Mouse (Mus musculus): ENCODE results near the gene Acin1. TPM values are rescaled to one million over a fixed set of nuclear protein-coding genes. Genes with fewer than 3 reads are reported as not detected.

Acin1 gene
- total RNA-seq (2012; rRNA removed): 118 and 148 TPM in 2 replicates
- total RNA-seq (2014; rRNA removed): 74.0 and 85.6 TPM in 2 replicates
- 324 and 364 TPM in 2 replicates for polyA plus RNA-seq (2012; ENCODE audit: insufficient read length, low read depth)

DNA sequence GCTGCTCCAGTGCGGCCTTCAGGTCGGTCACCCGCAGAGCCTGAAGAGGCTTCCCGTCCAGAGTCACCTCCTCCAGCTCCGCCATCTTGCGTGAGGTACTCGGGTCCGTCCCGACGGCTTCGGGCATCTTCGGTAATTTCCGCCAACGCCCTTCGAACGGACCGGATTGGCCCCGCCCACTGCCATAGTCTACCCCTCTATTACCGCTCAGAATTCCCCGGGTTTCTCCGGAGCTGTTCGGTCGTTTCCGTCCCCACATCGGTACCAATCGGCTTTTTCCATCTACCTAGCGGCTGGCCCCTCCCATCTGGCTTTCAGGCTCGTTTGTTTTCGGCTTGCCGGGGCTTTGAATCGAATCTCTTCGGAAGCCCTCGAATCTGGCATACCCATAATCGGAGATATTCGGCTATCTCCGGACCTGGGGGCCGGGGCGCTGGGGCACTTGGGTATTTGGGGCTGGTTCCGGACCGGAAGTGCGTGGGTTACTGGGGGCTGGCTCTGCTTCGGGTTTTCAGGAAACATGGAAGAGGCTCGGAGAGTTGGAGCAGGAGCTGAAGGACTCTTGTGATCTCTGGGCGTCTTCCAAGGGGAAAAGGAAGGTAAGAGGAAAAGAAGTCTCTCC, at the start of gene Acin1:
Gene Acin1 (minus strand): TSS at position 410 of the 622 bp plus-strand sequence.
- DNase-seq (ENCODE audit: extremely low read depth): peak; percentile 99
- peak within 1 kb of the TSS; percentile 81 to 98 (median 82) for H3K4me3 ChIP-seq (replicated peaks in 1 of 3; ENCODE audit: low read depth in 2 of 3, low read length in 2 of 3, poor library complexity in 1 of 3)
- H3K27me3 ChIP-seq (replicated peaks): no peaks in the 10 kb centered on the region
- H3K9me3 ChIP-seq (replicated peaks; ENCODE audit: low read length): no peaks in the 10 kb centered on the region
- H3K79me2 ChIP-seq (replicated peaks; ENCODE audit: control insufficient read depth, extremely low read depth, insufficient read depth, poor library complexity, severe bottlenecking): peaks cover 61% of the 10 kb centered on the region
- peak; percentile 65 for TF ChIP-seq POLR2AphosphoS2 (IDR thresholded peaks at IDR 0.05; ENCODE audit: low read depth, low read length)
- no peak for TF ChIP-seq MEF2A (IDR thresholded peaks at IDR 0.05; ENCODE audit: borderline replicate concordance, low read depth, low read length)
- peak; percentile 76 for TF ChIP-seq KAT2A (IDR thresholded peaks at IDR 0.05; ENCODE audit: insufficient replicate concordance, low read length)
- TF ChIP-seq NELFE (IDR thresholded peaks at IDR 0.05; ENCODE audit: low read depth, low read length): peak; percentile 80
- TF ChIP-seq ELF1 (IDR thresholded peaks at IDR 0.05; ENCODE audit: low read depth, low read length): peak; percentile 91
- peak; percentile 83 for TF ChIP-seq POLR2A (IDR thresholded peaks at IDR 0.05; ENCODE audit: low read depth, low read length)
- no peak for TF ChIP-seq UBTF (IDR thresholded peaks at IDR 0.05; ENCODE audit: low read depth, low read length)
- TF ChIP-seq ZMIZ1 (IDR thresholded peaks at IDR 0.05; ENCODE audit: low read depth, low read length): peak; percentile 59
- peak; percentile 88 for TF ChIP-seq TCF12 (IDR thresholded peaks at IDR 0.05; ENCODE audit: low read depth, low read length)
- peak; percentile 74 for TF ChIP-seq HCFC1 (IDR thresholded peaks at IDR 0.05; ENCODE audit: low read depth, low read length)
- TF ChIP-seq ETS1 (conservative IDR thresholded peaks at IDR 0.05; ENCODE audit: low read depth, low read length): 0 out of 2 replicates have a peak, but pooled peaks have one; percentile 6
- TF ChIP-seq JUND (conservative IDR thresholded peaks at IDR 0.05; ENCODE audit: low read depth, low read length): no peak
- peak; percentile 57 for TF ChIP-seq MXI1 (IDR thresholded peaks at IDR 0.05; ENCODE audit: low read depth, low read length)
- TF ChIP-seq RAD21 (IDR thresholded peaks at IDR 0.05; ENCODE audit: low read depth, low read length): no peak
- peak; percentile 94 for TF ChIP-seq MAZ (IDR thresholded peaks at IDR 0.05; ENCODE audit: low read depth, low read length)
- no peak for TF ChIP-seq PAX5 (IDR thresholded peaks at IDR 0.05; ENCODE audit: low read length)
- 0 out of 2 replicates have a peak, but pooled peaks have one; percentile 25 for TF ChIP-seq TBP (conservative IDR thresholded peaks at IDR 0.05; ENCODE audit: low read depth, low read length)
- TF ChIP-seq IRF4 (IDR thresholded peaks at IDR 0.05; ENCODE audit: low read depth, low read length): peak; percentile 43; the same call in 1 of the 2 replicates
- no peak for TF ChIP-seq ZNF384 (IDR thresholded peaks at IDR 0.05; ENCODE audit: low read depth, low read length)
- TF ChIP-seq MAX (IDR thresholded peaks at IDR 0.05; ENCODE audit: low read length): no peak
- peak within 1 kb of the TSS; percentile 98 for H3K4me2 ChIP-seq (ENCODE audit: insufficient read depth, low read depth, poor library complexity, severe bottlenecking)
- peaks cover 28 to 55% of the 10 kb centered on the region in 2 experiments for H3K36me3 ChIP-seq (replicated peaks in 1 of 2; ENCODE audit: control insufficient read depth in 1 of 2, insufficient read depth in 1 of 2, low read length in 1 of 2)
- H3K9ac ChIP-seq (ENCODE audit: insufficient read depth, low read depth): peak within 1 kb of the TSS; percentile 99
- peaks cover 2 to 44% of the 10 kb centered on the region in 2 experiments; a peak in 3 of 4 replicates for H3K4me1 ChIP-seq (ENCODE audit: control insufficient read depth in 1 of 2, insufficient read depth in 2 of 2)
- in situ Hi-C loops (cut with MboI; ENCODE audit: low pct_ligation_motif_present, low pct_unique_long_range_greater_than_20kb, low sequenced_read_pairs): no loop called here
- dilution Hi-C loops (cut with MboI; ENCODE audit: extremely low pct_ligation_motif_present, extremely low pct_unique_long_range_greater_than_20kb, low sequenced_read_pairs): no loop called here
- peak within 1 kb of the TSS; percentile 78 for H3K27ac ChIP-seq (ENCODE audit: insufficient read depth, low read depth)

Data from CH12.LX (cell line).